Mouse (Mus musculus): ENCODE results near the gene Xlr3a. TPM values are rescaled to one million over a fixed set of nuclear protein-coding genes. Genes with fewer than 3 reads are reported as not detected.

Xlr3a gene
- total and polyA plus RNA-seq, 3 experiments, result 10.5 to 24.1 (median 18.1) TPM

DNA sequence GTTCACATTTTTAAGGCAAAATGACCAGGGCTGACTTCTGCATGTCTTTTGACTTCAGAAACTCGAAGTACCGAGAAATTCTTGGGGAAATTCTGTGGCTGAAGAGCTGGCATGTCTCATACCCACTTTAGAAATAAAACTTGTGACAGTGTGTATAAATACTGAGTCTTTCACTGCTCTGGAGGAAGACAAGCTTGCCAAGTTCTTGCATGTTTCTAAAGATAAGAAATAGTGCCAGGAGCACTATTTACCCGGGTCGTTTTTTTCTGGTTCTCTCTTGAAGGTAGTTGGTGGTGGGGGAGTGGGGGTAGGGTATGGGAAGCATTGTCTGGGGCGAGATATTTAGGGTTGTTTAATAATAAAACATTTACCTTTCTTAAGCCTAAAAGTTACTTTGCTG is 34.6 kb downstream of the Xlr3a start:
- H3K9ac ChIP-seq (ENCODE audit: insufficient read depth, low read depth), result no peak overlapping the region
- no peak for DNase-seq (ENCODE audit: extremely low read depth)
- no peaks in the 10 kb centered on the region for H3K79me2 ChIP-seq (replicated peaks; ENCODE audit: control insufficient read depth, extremely low read depth, insufficient read depth, poor library complexity, severe bottlenecking)
- H3K4me2 ChIP-seq (ENCODE audit: insufficient read depth, low read depth, poor library complexity, severe bottlenecking), result no peak overlapping the region
- no peaks in the 10 kb centered on the region for H3K27me3 ChIP-seq (replicated peaks)
- no peaks in the 10 kb centered on the region for H3K9me3 ChIP-seq (replicated peaks; ENCODE audit: low read length)
- dilution Hi-C loops (cut with MboI; ENCODE audit: extremely low pct_ligation_motif_present, extremely low pct_unique_long_range_greater_than_20kb, low sequenced_read_pairs), result no loop called here
- H3K4me1 ChIP-seq (ENCODE audit: control insufficient read depth in 1 of 2, insufficient read depth in 2 of 2), result no peaks in the 10 kb centered on the region
- TF ChIP-seq POLR2A (IDR thresholded peaks at IDR 0.05; ENCODE audit: low read depth, low read length) (no peak), NRF1 (IDR thresholded peaks at IDR 0.05; ENCODE audit: low read depth, low read length) (no peak), CHD1 (IDR thresholded peaks at IDR 0.05; ENCODE audit: low read depth, low read length) (no peak), EP300 (IDR thresholded peaks at IDR 0.05; ENCODE audit: low read length) (no peak), HCFC1 (IDR thresholded peaks at IDR 0.05; ENCODE audit: low read depth, low read length) (no peak), MAZ (IDR thresholded peaks at IDR 0.05; ENCODE audit: low read depth, low read length) (no peak), MEF2A (IDR thresholded peaks at IDR 0.05; ENCODE audit: borderline replicate concordance, low read depth, low read length) (no peak), CTCF (conservative IDR thresholded peaks at IDR 0.05 in 1 of 2, IDR thresholded peaks at IDR 0.05 in 1 of 2; ENCODE audit: low read depth in 2 of 2, low read length in 2 of 2) (no peak), NELFE (IDR thresholded peaks at IDR 0.05; ENCODE audit: low read depth, low read length) (no peak), UBTF (IDR thresholded peaks at IDR 0.05; ENCODE audit: low read depth, low read length) (no peak), POLR2AphosphoS2 (IDR thresholded peaks at IDR 0.05; ENCODE audit: low read depth, low read length) (no peak), ZNF384 (IDR thresholded peaks at IDR 0.05; ENCODE audit: low read depth, low read length) (no peak), JUND (conservative IDR thresholded peaks at IDR 0.05; ENCODE audit: low read depth, low read length) (no peak), SMC3 (IDR thresholded peaks at IDR 0.05; ENCODE audit: low read depth, low read length) (no peak), GABPA (IDR thresholded peaks at IDR 0.05; ENCODE audit: insufficient replicate concordance, low read depth, low read length) (no peak), ZMIZ1 (IDR thresholded peaks at IDR 0.05; ENCODE audit: low read depth, low read length) (no peak)
- no peak overlapping the region for H3K27ac ChIP-seq (ENCODE audit: insufficient read depth, low read depth)
- in situ Hi-C loops (cut with MboI; ENCODE audit: low pct_ligation_motif_present, low pct_unique_long_range_greater_than_20kb, low sequenced_read_pairs), result no loop called here
- no peak overlapping the region for H3K4me3 ChIP-seq (replicated peaks in 1 of 3; ENCODE audit: low read depth in 2 of 3, low read length in 2 of 3, poor library complexity in 1 of 3)
- H3K36me3 ChIP-seq (replicated peaks in 1 of 2; ENCODE audit: control insufficient read depth in 1 of 2, insufficient read depth in 1 of 2, low read length in 1 of 2), result no peaks in the 10 kb centered on the region

DNA sequence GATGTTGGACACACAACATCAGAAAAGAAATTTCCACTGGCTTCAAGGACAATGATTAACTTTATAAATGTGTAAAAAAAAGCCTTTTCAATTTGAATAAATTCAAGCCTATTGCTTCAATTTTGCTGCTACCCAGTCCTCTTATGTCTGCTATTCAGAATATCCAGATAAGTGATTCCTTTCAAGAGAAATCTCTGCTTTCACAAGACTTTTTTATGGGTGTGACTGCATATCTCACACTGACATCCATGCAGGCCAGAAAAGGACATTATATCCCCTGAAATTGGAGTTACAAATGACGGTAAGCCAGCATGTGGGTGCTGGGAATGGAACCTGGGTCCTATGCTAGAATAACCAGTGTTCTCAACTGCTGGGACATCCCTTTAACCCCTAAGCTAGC is 35.4 kb downstream of the Xlr3a start:
- no peak overlapping the region for H3K4me2 ChIP-seq (ENCODE audit: insufficient read depth, low read depth, poor library complexity, severe bottlenecking)
- no peaks in the 10 kb centered on the region for H3K4me1 ChIP-seq (ENCODE audit: control insufficient read depth in 1 of 2, insufficient read depth in 2 of 2)
- dilution Hi-C loops (cut with MboI; ENCODE audit: extremely low pct_ligation_motif_present, extremely low pct_unique_long_range_greater_than_20kb, low sequenced_read_pairs) (no loop called here), in situ Hi-C loops (cut with MboI; ENCODE audit: low pct_ligation_motif_present, low pct_unique_long_range_greater_than_20kb, low sequenced_read_pairs) (no loop called here)
- no peaks in the 10 kb centered on the region for H3K27me3 ChIP-seq (replicated peaks)
- no peak overlapping the region for H3K27ac ChIP-seq (ENCODE audit: insufficient read depth, low read depth)
- H3K36me3 ChIP-seq (replicated peaks in 1 of 2; ENCODE audit: control insufficient read depth in 1 of 2, insufficient read depth in 1 of 2, low read length in 1 of 2), result no peaks in the 10 kb centered on the region
- DNase-seq (ENCODE audit: extremely low read depth), result no peak
- H3K4me3 ChIP-seq (replicated peaks in 1 of 3; ENCODE audit: low read depth in 2 of 3, low read length in 2 of 3, poor library complexity in 1 of 3), result no peak overlapping the region
- no peak for TF ChIP-seq USF1 (IDR thresholded peaks at IDR 0.05; ENCODE audit: low read depth, low read length)
- H3K9ac ChIP-seq (ENCODE audit: insufficient read depth, low read depth), result no peak overlapping the region
- no peaks in the 10 kb centered on the region for H3K9me3 ChIP-seq (replicated peaks; ENCODE audit: low read length)
- no peaks in the 10 kb centered on the region for H3K79me2 ChIP-seq (replicated peaks; ENCODE audit: control insufficient read depth, extremely low read depth, insufficient read depth, poor library complexity, severe bottlenecking)
